Mouse (Mus musculus) liver, postnatal 0 days (tissue): ENCODE measurements at regions not wholly inside any gene's neighbourhood (a gene's known extent, or its start where the extent isn't known, plus 50 kb on each side); places are given as distances from the start of the nearest gene placed in this dataset.

Experiments used
- CTCF ChIP-seq: sonication (generic); IDR thresholded peaks from 2 replicates; pipeline ENCODE4 v1.5.1; 2016; ENCODE audit warnings: antibody characterized with exemption, low read depth
- EP300 ChIP-seq: IDR thresholded peaks from 2 replicates; pipeline ENCODE4 v1.6.1; 2016; ENCODE audit warnings: antibody characterized with exemption, low read depth, mild to moderate bottlenecking

DNA sequence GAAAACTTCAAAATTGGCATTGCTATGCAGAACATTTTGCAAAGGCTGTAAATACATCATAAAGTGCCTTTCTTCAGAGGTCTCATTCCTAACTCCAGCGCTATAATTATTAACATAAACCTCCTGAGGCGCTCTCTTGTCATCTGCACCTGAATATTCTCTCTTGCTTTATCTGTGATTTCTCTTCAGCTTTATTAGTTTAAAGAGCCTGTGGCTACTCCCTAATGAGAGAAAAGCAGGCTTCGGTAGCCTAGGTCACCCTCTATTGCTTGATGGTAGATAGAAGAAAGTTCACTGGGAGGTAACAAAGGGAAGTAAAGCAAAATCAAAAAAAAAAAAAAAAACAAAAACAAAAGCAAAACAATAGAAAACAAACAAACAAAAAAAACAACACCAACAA is 967.5 kb upstream of the Lcorl start:
- TF ChIP-seq CTCF (no peak), EP300 (no peak)
